Mouse (Mus musculus) forebrain, embryonic 10.5 days (tissue): ENCODE data around the gene Bmp2k. TPM values are rescaled to one million over a fixed set of nuclear protein-coding genes. Genes with fewer than 3 reads are reported as not detected.

ENCODE experiments used
- DNase-seq: peaks from one replicate; pipeline ENCODE4 v3.0.0-alpha.2; 2017; ENCODE audit warnings: low spot score; ENCODE audit errors: extremely low spot score
- H3K27ac ChIP-seq: fragments of 300-500 bp; sonication (generic); 2 replicates; pipeline ENCODE4 v1.5.1; 2016; ENCODE audit warnings: mild to moderate bottlenecking
- H3K27me3 ChIP-seq: fragments of 300-500 bp; sonication (generic); 2 replicates; pipeline ENCODE4 v1.6.1; 2016; ENCODE audit warnings: mild to moderate bottlenecking; ENCODE audit not compliant: poor library complexity, severe bottlenecking
- H3K36me3 ChIP-seq: fragments of 300-500 bp; sonication (generic); replicated peaks from 2 replicates; pipeline ENCODE4 v1.6.1; 2016; ENCODE audit warnings: mild to moderate bottlenecking, moderate library complexity
- H3K4me1 ChIP-seq: fragments of 300-500 bp; sonication (generic); 2 replicates; pipeline ENCODE4 v1.6.1; 2016
- H3K4me3 ChIP-seq: fragments of 300-500 bp; sonication (generic); 2 replicates; pipeline ENCODE4 v1.5.1; 2016; ENCODE audit warnings: mild to moderate bottlenecking, moderate library complexity
- H3K9me3 ChIP-seq: fragments of 300-500 bp; sonication (generic); 2 replicates; pipeline ENCODE4 v1.6.1; 2016; ENCODE audit warnings: mild to moderate bottlenecking, moderate library complexity
- WGBS: fragments of 180-500 bp; shearing (Covaris S2); methylation state at CpG from one replicate; pipeline ENCODE4 v1.1.7; 2016; 5-methylcytosine and 5-hydroxymethylcytosine counted together
- polyA plus RNA-seq: library from polyadenylated mRNA; unstranded; fragments of >200 nt; fragmentation: Nextera tagmentation; extraction: Ambion mirVana; gene quantifications from 2 replicates; pipeline ENCODE4 v1.2.1, GENCODE M21; 2016

Bmp2k gene
- polyA plus RNA-seq, 1 experiment from 2014 or later: 8.8 TPM

DNA sequence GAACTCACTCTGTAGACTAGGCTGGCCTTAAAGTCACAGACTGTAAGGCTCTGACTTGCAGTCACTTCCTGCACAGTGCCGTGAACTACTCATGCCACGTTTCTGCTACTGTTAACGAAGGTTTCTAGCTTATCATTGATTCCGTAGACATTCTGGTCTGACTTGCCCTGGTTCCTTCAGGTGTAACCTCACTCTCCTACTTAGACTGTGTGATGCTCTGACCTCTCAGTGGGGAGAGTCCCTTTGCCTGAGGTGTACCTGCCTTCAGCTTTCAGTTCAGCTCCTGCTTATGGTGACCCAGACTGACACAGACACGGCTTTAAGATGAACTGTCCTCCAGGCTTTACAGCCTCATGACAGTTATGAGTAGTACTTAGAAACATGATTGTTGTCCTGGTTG, 56.7 kb downstream of the Bmp2k start:
- no peaks in the 10 kb centered on the region for H3K9me3 ChIP-seq
- no peak overlapping the region for H3K4me3 ChIP-seq
- DNase-seq: no peak
- WGBS: 90% methylated on average over 5 of the region's 5 CpGs
- H3K4me1 ChIP-seq: no peaks in the 10 kb centered on the region
- peaks cover 22% of the 10 kb centered on the region for H3K36me3 ChIP-seq
- H3K27ac ChIP-seq: no peak overlapping the region
- no peaks in the 10 kb centered on the region for H3K27me3 ChIP-seq

GRCm38 (mm10) chr5:97054801-97055200, 57.3 kb downstream of the Bmp2k start:
- Histone ChIP-seq H3K9me3 (no peaks in the 10 kb centered on the region), H3K4me1 (no peaks in the 10 kb centered on the region), H3K27ac (no peak overlapping the region), H3K27me3 (no peaks in the 10 kb centered on the region), H3K36me3 (peaks cover 22% of the 10 kb centered on the region), H3K4me3 (no peak overlapping the region)
- DNase-seq: no peak
- WGBS: 87% methylated on average over 10 of the region's 10 CpGs

DNA sequence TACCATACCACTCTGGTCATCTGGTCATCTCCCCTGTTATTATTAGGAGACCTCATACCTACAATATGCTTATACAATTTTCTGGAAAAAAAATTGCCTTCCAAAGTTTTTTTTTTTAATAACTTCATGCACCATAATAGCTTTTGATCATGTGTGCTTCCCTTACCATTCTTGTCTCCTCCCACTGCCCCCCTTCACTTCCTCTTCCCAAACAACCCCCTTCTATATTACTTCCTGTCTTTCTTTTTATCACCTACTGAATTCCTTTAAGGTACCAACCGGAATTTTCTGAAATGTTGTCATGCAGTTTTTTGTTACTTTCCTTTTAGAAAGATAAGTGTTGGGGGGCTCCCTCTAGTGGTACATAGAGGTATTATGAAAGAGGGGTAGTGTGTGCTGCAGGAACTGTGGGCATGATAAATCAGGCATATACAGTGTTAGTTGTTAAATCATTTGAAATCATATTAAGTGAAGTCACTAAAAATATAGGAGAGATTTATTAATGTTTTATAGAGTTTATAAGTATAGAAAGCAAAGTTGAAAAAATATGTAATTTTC, 58.1 kb downstream of the Bmp2k start:
- 22% methylated on average over 1 of the region's 1 CpGs for WGBS
- Histone ChIP-seq H3K36me3 (peaks cover 22% of the 10 kb centered on the region), H3K27me3 (no peaks in the 10 kb centered on the region), H3K27ac (no peak overlapping the region), H3K9me3 (no peaks in the 10 kb centered on the region), H3K4me1 (no peaks in the 10 kb centered on the region), H3K4me3 (no peak overlapping the region)
- DNase-seq: no peak

GRCm38 (mm10) chr5:97056359-97056758, 58.9 kb downstream of the Bmp2k start:
- no peaks in the 10 kb centered on the region for H3K4me1 ChIP-seq
- 88% methylated on average over 3 of the region's 3 CpGs for WGBS
- H3K4me3 ChIP-seq: no peak overlapping the region
- H3K36me3 ChIP-seq: peaks cover 22% of the 10 kb centered on the region
- H3K9me3 ChIP-seq: no peaks in the 10 kb centered on the region
- no peak overlapping the region for H3K27ac ChIP-seq
- DNase-seq: no peak
- no peaks in the 10 kb centered on the region for H3K27me3 ChIP-seq

- no peaks in the 10 kb centered on the region for H3K27me3 ChIP-seq
- no peak overlapping the region for H3K4me3 ChIP-seq
- no peak overlapping the region for H3K27ac ChIP-seq
- no peaks in the 10 kb centered on the region for H3K4me1 ChIP-seq
- no peak for DNase-seq
- no peaks in the 10 kb centered on the region for H3K9me3 ChIP-seq
- H3K36me3 ChIP-seq: peaks cover 22% of the 10 kb centered on the region
- WGBS: 92% methylated on average over 12 of the region's 12 CpGs
These were observed 59.4 kb downstream of the Bmp2k start for GRCm38 (mm10) chr5:97056791-97057450.

DNA sequence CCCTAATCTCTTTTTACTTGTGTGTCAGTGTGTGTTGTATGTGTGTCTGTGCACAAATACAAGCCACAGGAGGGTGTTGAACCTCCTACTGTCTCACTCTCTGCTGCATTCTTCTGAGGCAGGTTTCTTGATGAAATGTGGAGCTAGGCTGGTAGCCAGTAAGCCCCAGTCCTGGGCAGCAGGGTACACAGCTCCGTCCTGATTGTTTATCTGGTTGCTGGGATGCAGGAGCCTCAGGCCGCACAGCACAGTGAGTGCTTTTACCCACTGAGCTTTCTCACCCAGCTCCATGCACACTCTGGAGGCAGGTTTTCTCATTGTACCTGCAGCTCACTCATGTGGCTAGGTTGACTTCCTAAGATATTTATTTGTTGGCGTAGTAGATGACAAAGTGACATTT, 63.4 kb downstream of the Bmp2k start:
- Histone ChIP-seq H3K27ac (no peak overlapping the region), H3K4me3 (no peak overlapping the region), H3K9me3 (no peaks in the 10 kb centered on the region), H3K4me1 (no peaks in the 10 kb centered on the region), H3K36me3 (peaks cover 42% of the 10 kb centered on the region), H3K27me3 (no peaks in the 10 kb centered on the region)
- no peak for DNase-seq
- 64% methylated on average over 3 of the region's 3 CpGs for WGBS

DNA sequence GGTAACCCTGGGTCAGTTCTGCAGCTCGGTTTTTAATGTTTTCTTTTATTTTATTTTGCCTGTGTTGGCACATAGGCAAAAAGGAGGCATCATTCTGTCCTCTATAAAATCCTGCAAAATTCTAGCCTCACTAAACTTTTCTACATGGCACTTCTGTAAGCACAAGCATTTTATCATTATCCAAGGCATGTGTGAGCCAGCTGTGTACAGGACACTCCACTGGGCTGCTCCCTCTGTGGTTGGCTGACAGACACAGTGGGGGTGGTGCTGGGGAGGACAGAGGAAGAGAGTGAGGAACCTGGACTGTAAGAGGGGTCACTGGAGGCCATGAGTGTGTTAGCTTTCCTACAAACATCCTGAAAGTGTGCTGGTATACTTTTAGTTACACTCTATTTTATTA, 64.6 kb downstream of the Bmp2k start:
- H3K27me3 ChIP-seq: no peaks in the 10 kb centered on the region
- H3K27ac ChIP-seq: no peak overlapping the region
- peaks cover 49% of the 10 kb centered on the region for H3K36me3 ChIP-seq
- no peak overlapping the region for H3K4me3 ChIP-seq
- H3K9me3 ChIP-seq: no peaks in the 10 kb centered on the region
- 77% methylated on average over 1 of the region's 1 CpGs for WGBS
- no peak for DNase-seq
- no peaks in the 10 kb centered on the region for H3K4me1 ChIP-seq

GRCm38 (mm10) chr5:97065746-97066145, 68.3 kb downstream of the Bmp2k start:
- Histone ChIP-seq H3K4me3 (no peak overlapping the region), H3K36me3 (peaks cover 50% of the 10 kb centered on the region), H3K9me3 (no peaks in the 10 kb centered on the region), H3K27ac (no peak overlapping the region), H3K4me1 (no peaks in the 10 kb centered on the region), H3K27me3 (no peaks in the 10 kb centered on the region)
- WGBS: 94% methylated on average over 4 of the region's 4 CpGs
- no peak for DNase-seq

- no peaks in the 10 kb centered on the region for H3K27me3 ChIP-seq
- WGBS: 91% methylated on average over 11 of the region's 11 CpGs
- peaks cover 27% of the 10 kb centered on the region for H3K4me1 ChIP-seq
- no peak overlapping the region for H3K4me3 ChIP-seq
- H3K36me3 ChIP-seq: peaks cover under 1% of the 10 kb centered on the region; the same call in 1 of the 2 replicates
- DNase-seq: no peak
- H3K9me3 ChIP-seq: no peaks in the 10 kb centered on the region
- H3K27ac ChIP-seq: no peak overlapping the region
These were observed 78.1 kb downstream of the Bmp2k start for GRCm38 (mm10) chr5:97075476-97076151.

- Histone ChIP-seq H3K27ac (no peak overlapping the region), H3K27me3 (no peaks in the 10 kb centered on the region), H3K9me3 (no peaks in the 10 kb centered on the region), H3K4me1 (peaks cover 27% of the 10 kb centered on the region), H3K36me3 (no peaks in the 10 kb centered on the region), H3K4me3 (no peak overlapping the region)
- DNase-seq: no peak
- 95% methylated on average over 5 of the region's 5 CpGs for WGBS
These were observed 78.7 kb downstream of the Bmp2k start for GRCm38 (mm10) chr5:97076167-97076566.

- 73% methylated on average over 7 of the region's 7 CpGs for WGBS
- H3K9me3 ChIP-seq: no peaks in the 10 kb centered on the region
- H3K36me3 ChIP-seq: no peaks in the 10 kb centered on the region
- peaks cover 27% of the 10 kb centered on the region for H3K4me1 ChIP-seq
- no peak for DNase-seq
- H3K4me3 ChIP-seq: no peak overlapping the region
- no peak overlapping the region for H3K27ac ChIP-seq
- H3K27me3 ChIP-seq: no peaks in the 10 kb centered on the region
These were observed 80.2 kb downstream of the Bmp2k start for GRCm38 (mm10) chr5:97077676-97078075.

DNA sequence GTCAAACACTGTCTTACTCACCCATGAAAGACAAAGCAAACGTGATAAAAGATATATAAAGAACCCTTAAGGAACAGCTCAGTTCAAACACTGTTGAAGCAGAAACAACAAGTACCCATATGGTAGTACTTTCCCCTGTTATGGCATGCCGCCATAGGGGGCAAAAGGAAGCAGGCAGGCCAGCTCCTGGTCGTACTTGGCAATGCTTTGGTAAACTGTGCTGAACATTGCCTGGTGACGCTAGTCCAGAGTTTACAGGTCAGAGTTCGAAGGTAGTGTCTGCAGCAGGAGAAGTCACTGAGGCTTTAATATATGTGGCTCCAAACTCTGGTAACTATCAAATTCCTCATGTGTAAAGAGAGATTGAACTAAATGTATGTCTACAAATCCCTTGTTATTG, 81.2 kb downstream of the Bmp2k start:
- Histone ChIP-seq H3K27me3 (no peaks in the 10 kb centered on the region), H3K36me3 (0 out of 2 replicates have a peak, but pooled peaks cover 6% of the 10 kb centered on the region), H3K27ac (no peak overlapping the region), H3K4me3 (no peak overlapping the region), H3K4me1 (peaks cover 21% of the 10 kb centered on the region), H3K9me3 (no peaks in the 10 kb centered on the region)
- DNase-seq: no peak
- WGBS: 84% methylated on average over 5 of the region's 5 CpGs

- H3K27ac ChIP-seq: no peak overlapping the region
- no peak overlapping the region for H3K4me3 ChIP-seq
- 80% methylated on average over 3 of the region's 3 CpGs for WGBS
- peaks cover 16% of the 10 kb centered on the region for H3K4me1 ChIP-seq
- no peaks in the 10 kb centered on the region for H3K27me3 ChIP-seq
- no peak for DNase-seq
- peaks cover 23% of the 10 kb centered on the region for H3K36me3 ChIP-seq
- no peaks in the 10 kb centered on the region for H3K9me3 ChIP-seq
These were observed 84.0 kb downstream of the Bmp2k start for GRCm38 (mm10) chr5:97081481-97081880.
